21 mouse cellular contexts compared by ENCODE assay signal in genomic region chr8:120936685-120937084, GRCm38 (mm10).
DNase-seq lines count a peak whose midpoint lies in the region; ATAC-seq and TF ChIP-seq lines count a peak whose summit lies in the region.
"Had no signal": no experiment of that assay in that cellular context is flagged by ENCODE, and none has a peak within 500 bp of the region (broad histone marks: within the 10 kb centered on the region; RNA-seq: fewer than 3 reads in every experiment).

No protein-coding gene starts in this region.

- intact Hi-C loops in left cerebral cortex, postnatal 4 days (cut with DNase I), result no loop called here

- no peaks in the 10 kb centered on the region for H3K27me3 ChIP-seq in intestine, embryonic 14.5 days (replicated peaks; ENCODE audit: control insufficient read depth, insufficient read depth, low read length)
- H3K27me3 ChIP-seq in intestine, postnatal 0 days (replicated peaks; ENCODE audit: control insufficient read depth, insufficient read depth, low read length), result 0 out of 2 replicates have a peak, but pooled peaks cover 4% of the 10 kb centered on the region
- H3K27me3 ChIP-seq in liver, embryonic 11.5 days (replicated peaks; ENCODE audit: control insufficient read depth, insufficient read depth, low read length), result peaks cover 12% of the 10 kb centered on the region
- H3K27me3 ChIP-seq in liver, postnatal 0 days (ENCODE audit: insufficient read depth, low read length), result no peaks in the 10 kb centered on the region
- H3K27me3 ChIP-seq in midbrain, embryonic 14.5 days (ENCODE audit: control insufficient read depth, insufficient read depth, low read length), result no peaks in the 10 kb centered on the region

- no peak overlapping the region for H3K4me3 ChIP-seq in intestine, embryonic 14.5 days (ENCODE audit: low read depth, low read length)
- H3K4me3 ChIP-seq in intestine, postnatal 0 days (ENCODE audit: low read depth, low read length), result no peak overlapping the region
- H3K4me3 ChIP-seq in liver, embryonic 11.5 days (ENCODE audit: low read depth, low read length), result no peak overlapping the region
- H3K4me3 ChIP-seq in liver, postnatal 0 days (ENCODE audit: low read depth, low read length), result no peak overlapping the region
- no peak overlapping the region for H3K4me3 ChIP-seq in midbrain, embryonic 14.5 days (replicated peaks; ENCODE audit: low read depth, low read length)
- H3K4me3 ChIP-seq: heart, embryonic 12.5 days; hindbrain, embryonic 10.5 days; midbrain, embryonic 15.5 days; neural tube, embryonic 12.5 days had no signal

- 0 out of 2 replicates have a peak overlapping the region, but pooled peaks have one; percentile 9 for H3K4me2 ChIP-seq in intestine, embryonic 14.5 days (ENCODE audit: low read length)
- no peak overlapping the region for H3K4me2 ChIP-seq in intestine, postnatal 0 days (replicated peaks; ENCODE audit: low read depth)
- H3K4me2 ChIP-seq in liver, embryonic 11.5 days, result no peak overlapping the region
- H3K4me2 ChIP-seq in liver, postnatal 0 days (ENCODE audit: low read depth, low read length), result no peak overlapping the region
- no peak overlapping the region for H3K4me2 ChIP-seq in midbrain, embryonic 14.5 days (ENCODE audit: low read length)
- H3K4me2 ChIP-seq: heart, embryonic 12.5 days; midbrain, embryonic 15.5 days had no signal

- no peak for DNase-seq in intestine, embryonic 14.5 days (ENCODE audit: low spot score)
- no peak for DNase-seq in liver, embryonic 11.5 days (ENCODE audit: low spot score)
- peak; percentile 60 for DNase-seq in liver, postnatal 0 days
- DNase-seq in left cerebral cortex, postnatal 4 days, result no peak
- DNase-seq in gastrocnemius, postnatal 10 days, result no peak
- DNase-seq in midbrain, embryonic 14.5 days, result no peak
- DNase-seq: adrenal gland, postnatal 25 days; cerebellum, adult 9-10 months; heart, postnatal 10 days; kidney, adult 18-20 months; layer of hippocampus, adult 9-11 months; lung, adult 18-20 months; lung, postnatal 36 days; retina, postnatal 1 day had no signal

- H3K9me3 ChIP-seq in intestine, embryonic 14.5 days (ENCODE audit: control insufficient read depth, low read length), result no peaks in the 10 kb centered on the region
- H3K9me3 ChIP-seq in intestine, postnatal 0 days (ENCODE audit: control insufficient read depth), result no peaks in the 10 kb centered on the region
- no peaks in the 10 kb centered on the region for H3K9me3 ChIP-seq in liver, embryonic 11.5 days (ENCODE audit: control insufficient read depth, low read length)
- H3K9me3 ChIP-seq in liver, postnatal 0 days (ENCODE audit: low read length), result no peaks in the 10 kb centered on the region
- no peaks in the 10 kb centered on the region for H3K9me3 ChIP-seq in midbrain, embryonic 14.5 days (ENCODE audit: control insufficient read depth, low read length)
- H3K9me3 ChIP-seq: heart, embryonic 12.5 days; hindbrain, embryonic 10.5 days; midbrain, embryonic 15.5 days; neural tube, embryonic 12.5 days had no signal

- no peak for TF ChIP-seq CTCF in intestine, postnatal 0 days (IDR thresholded peaks at IDR 0.05; ENCODE audit: low read depth)
- no peak for TF ChIP-seq CTCF in liver, postnatal 0 days (IDR thresholded peaks at IDR 0.05; ENCODE audit: low read depth)

- no peak for ATAC-seq in intestine, embryonic 14.5 days (replicated peaks; ENCODE audit: low FRiP score, low TSS enrichment, low read depth)
- no peak for ATAC-seq in intestine, postnatal 0 days
- ATAC-seq in liver, embryonic 11.5 days (replicated peaks; ENCODE audit: low FRiP score), result peak; percentile 58
- ATAC-seq in liver, postnatal 0 days, result peak; percentile 92
- no peak for ATAC-seq in midbrain, embryonic 14.5 days (ENCODE audit: low FRiP score, low TSS enrichment)
- ATAC-seq: CD4-positive, CD25-positive, alpha-beta regulatory T cell, adult 4 months; hindbrain, embryonic 16.5 days; midbrain, embryonic 15.5 days had no signal

- WGBS in intestine, embryonic 14.5 days, result 32% methylated on average over 10 of the region's 10 CpGs
- 37% methylated on average over 10 of the region's 10 CpGs for WGBS in intestine, postnatal 0 days
- WGBS in liver, embryonic 11.5 days, result 42% methylated on average over 10 of the region's 10 CpGs
- WGBS in liver, postnatal 0 days (ENCODE audit: insufficient replicate concordance), result 31% methylated on average over 7 of the region's 10 CpGs
- WGBS in midbrain, embryonic 14.5 days, result 60% methylated on average over 10 of the region's 10 CpGs

- no peak overlapping the region for H3K9ac ChIP-seq in intestine, embryonic 14.5 days (ENCODE audit: low read length)
- no peak overlapping the region for H3K9ac ChIP-seq in intestine, postnatal 0 days (ENCODE audit: low read depth, low read length)
- H3K9ac ChIP-seq in liver, embryonic 11.5 days (ENCODE audit: low read depth, low read length), result no peak overlapping the region
- no peak overlapping the region for H3K9ac ChIP-seq in liver, postnatal 0 days (replicated peaks)
- H3K9ac ChIP-seq in midbrain, embryonic 14.5 days (replicated peaks; ENCODE audit: low read length), result no peak overlapping the region
- H3K9ac ChIP-seq: heart, embryonic 12.5 days; midbrain, embryonic 15.5 days; neural tube, embryonic 12.5 days had no signal

- no peaks in the 10 kb centered on the region for H3K36me3 ChIP-seq in intestine, embryonic 14.5 days (ENCODE audit: control insufficient read depth, insufficient read depth, low read length)
- H3K36me3 ChIP-seq in intestine, postnatal 0 days (ENCODE audit: control insufficient read depth, insufficient read depth), result no peaks in the 10 kb centered on the region
- H3K36me3 ChIP-seq in liver, embryonic 11.5 days (ENCODE audit: control insufficient read depth, insufficient read depth, low read length), result no peaks in the 10 kb centered on the region
- no peaks in the 10 kb centered on the region for H3K36me3 ChIP-seq in liver, postnatal 0 days (replicated peaks; ENCODE audit: insufficient read depth, low read length)
- no peaks in the 10 kb centered on the region for H3K36me3 ChIP-seq in midbrain, embryonic 14.5 days (ENCODE audit: control insufficient read depth, insufficient read depth, low read length)
- H3K36me3 ChIP-seq: heart, embryonic 12.5 days; hindbrain, embryonic 10.5 days; midbrain, embryonic 15.5 days; neural tube, embryonic 12.5 days had no signal

- TF ChIP-seq EP300 in liver, postnatal 0 days (IDR thresholded peaks at IDR 0.05; ENCODE audit: low read depth), result no peak

- peak overlapping the region; percentile 55 for H3K27ac ChIP-seq in intestine, embryonic 14.5 days (ENCODE audit: low read depth)
- no peak overlapping the region for H3K27ac ChIP-seq in intestine, postnatal 0 days (ENCODE audit: low read depth, low read length)
- H3K27ac ChIP-seq in liver, embryonic 11.5 days (ENCODE audit: low read depth, low read length), result peak overlapping the region; percentile 43; the same call in 1 of the 2 replicates
- H3K27ac ChIP-seq in liver, postnatal 0 days (ENCODE audit: low read depth), result no peak overlapping the region
- no peak overlapping the region for H3K27ac ChIP-seq in midbrain, embryonic 14.5 days (replicated peaks; ENCODE audit: low read depth, low read length)
- H3K27ac ChIP-seq: hindbrain, embryonic 10.5 days; midbrain, embryonic 15.5 days; neural tube, embryonic 12.5 days had no signal

- peaks cover 23% of the 10 kb centered on the region for H3K4me1 ChIP-seq in intestine, embryonic 14.5 days (replicated peaks; ENCODE audit: control insufficient read depth, insufficient read depth, low read length)
- H3K4me1 ChIP-seq in intestine, postnatal 0 days (replicated peaks; ENCODE audit: control insufficient read depth, insufficient read depth, low read length), result no peaks in the 10 kb centered on the region
- H3K4me1 ChIP-seq in liver, embryonic 11.5 days (replicated peaks; ENCODE audit: control insufficient read depth, insufficient read depth, low read length), result peaks cover 7% of the 10 kb centered on the region
- H3K4me1 ChIP-seq in liver, postnatal 0 days (ENCODE audit: insufficient read depth), result peaks cover 3% of the 10 kb centered on the region; the same call in 1 of the 2 replicates
- no peaks in the 10 kb centered on the region for H3K4me1 ChIP-seq in midbrain, embryonic 14.5 days (ENCODE audit: control insufficient read depth, insufficient read depth, low read length)

Comparison
In these comparisons a context has a peak if more than half of its experiments do, and no peak if none do; other contexts are left out.
1. H3K27ac ChIP-seq: peak in intestine, embryonic 14.5 days (single experiment) and liver, embryonic 11.5 days (single experiment); none in intestine, postnatal 0 days (single experiment), liver, postnatal 0 days (single experiment) and midbrain, embryonic 14.5 days (single experiment).
2. ATAC-seq: peak in liver, embryonic 11.5 days (single experiment) and liver, postnatal 0 days (single experiment); none in intestine, embryonic 14.5 days (single experiment), intestine, postnatal 0 days (single experiment) and midbrain, embryonic 14.5 days (single experiment).